Mouse (Mus musculus) testis, postnatal 10 days (tissue): ENCODE measurements around the gene Stag2.

ENCODE experiments used
- DNase-seq: peaks from one replicate; pipeline ENCODE4 v3.0.0; 2021; ENCODE audit warnings: low spot score

The Stag2 gene

GRCm38 (mm10) chrX:42148788-42149556 lies at the start of gene Stag2:
Gene Stag2, plus strand, starts transcription at chrX:42149317.
- peak; percentile 89 for DNase-seq

- no peak for DNase-seq
These were observed 42.0 kb upstream of the Stag2 start for GRCm38 (mm10) chrX:42107137-42107536.

GRCm38 (mm10) chrX:42110585-42110984 lies 38.5 kb upstream of the Stag2 start:
- DNase-seq = no peak

- DNase-seq = no peak
These were observed 29.6 kb upstream of the Stag2 start for GRCm38 (mm10) chrX:42119442-42120048.

- DNase-seq = no peak
These were observed 24.0 kb upstream of the Stag2 start for GRCm38 (mm10) chrX:42124963-42125697.

- no peak for DNase-seq
These were observed 9.2 kb upstream of the Stag2 start for GRCm38 (mm10) chrX:42139882-42140281.

- DNase-seq = no peak
These were observed 6.5 kb upstream of the Stag2 start for GRCm38 (mm10) chrX:42142620-42143019.

- no peak for DNase-seq
These were observed 5.1 kb upstream of the Stag2 start for GRCm38 (mm10) chrX:42143991-42144390.

GRCm38 (mm10) chrX:42148016-42148451 lies 1.1 kb upstream of the Stag2 start:
- DNase-seq = peak; percentile 40

- DNase-seq = peak; percentile 73
These were observed 634 bp downstream of the Stag2 start for GRCm38 (mm10) chrX:42149557-42150345.

- peak; percentile 84 for DNase-seq
These were observed 1.4 kb downstream of the Stag2 start for GRCm38 (mm10) chrX:42150346-42151023.

GRCm38 (mm10) chrX:42151024-42151754 lies 2.1 kb downstream of the Stag2 start:
- DNase-seq = peak; percentile 35

- peak; percentile 77 for DNase-seq
These were observed 2.8 kb downstream of the Stag2 start for GRCm38 (mm10) chrX:42151903-42152369.

- no peak for DNase-seq
These were observed 3.9 kb downstream of the Stag2 start for GRCm38 (mm10) chrX:42153056-42153455.

- no peak for DNase-seq
These were observed 16.3 kb downstream of the Stag2 start for GRCm38 (mm10) chrX:42165455-42165854.

GRCm38 (mm10) chrX:42170811-42171210 lies 21.7 kb downstream of the Stag2 start:
- DNase-seq = no peak

- DNase-seq = no peak
These were observed 38.5 kb downstream of the Stag2 start for GRCm38 (mm10) chrX:42187590-42187989.

- no peak for DNase-seq
These were observed 39.8 kb downstream of the Stag2 start for GRCm38 (mm10) chrX:42188825-42189426.

GRCm38 (mm10) chrX:42194608-42195007 lies 45.5 kb downstream of the Stag2 start:
- no peak for DNase-seq

GRCm38 (mm10) chrX:42202482-42202881 lies 53.4 kb downstream of the Stag2 start:
- no peak for DNase-seq
